ENCODE assay signal across 8 mouse cellular contexts in the genomic region with DNA sequence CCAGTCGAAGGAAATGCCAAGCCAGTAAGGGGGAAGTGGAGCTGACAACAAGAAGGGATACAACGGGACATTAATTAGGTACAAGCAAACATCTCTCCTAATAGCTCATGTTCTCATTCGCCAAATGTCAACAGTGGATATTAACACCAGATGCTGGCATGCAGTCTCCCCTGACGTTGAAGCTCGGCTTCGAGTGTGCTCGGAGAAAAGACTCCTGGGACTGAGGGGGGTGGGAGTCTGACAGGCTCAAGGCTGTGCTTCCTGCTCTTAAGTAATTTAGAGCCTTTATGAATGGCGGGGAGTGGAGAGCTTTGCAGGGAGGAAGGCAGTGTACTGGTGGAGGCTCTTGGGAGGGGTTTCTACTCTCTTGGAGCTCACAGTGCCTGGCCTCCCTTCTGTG.
DNase-seq lines count a peak whose midpoint lies in the region; ATAC-seq and TF ChIP-seq lines count a peak whose summit lies in the region.

No protein-coding gene starts in this region.

- H3K4me2 ChIP-seq in hindbrain, embryonic 12.5 days (replicated peaks), result no peak overlapping the region; the same call in 1 of the 2 replicates
- H3K4me2 ChIP-seq in forebrain, embryonic 12.5 days, result no peak overlapping the region
- no peak overlapping the region for H3K4me2 ChIP-seq in liver, embryonic 11.5 days

- 27% methylated on average over 8 of the region's 8 CpGs for WGBS in hindbrain, embryonic 10.5 days
- 18% methylated on average over 8 of the region's 8 CpGs for WGBS in hindbrain, embryonic 12.5 days
- WGBS in forebrain, embryonic 12.5 days, result 6% methylated on average over 8 of the region's 8 CpGs
- WGBS in liver, embryonic 11.5 days, result 35% methylated on average over 8 of the region's 8 CpGs
- 37% methylated on average over 8 of the region's 8 CpGs for WGBS in thymus, adult 2 months

- no peak for ATAC-seq in hindbrain, embryonic 12.5 days (ENCODE audit: low FRiP score)
- peak; percentile 45 for ATAC-seq in forebrain, embryonic 12.5 days (ENCODE audit: low FRiP score)
- ATAC-seq in liver, embryonic 11.5 days (replicated peaks; ENCODE audit: low FRiP score), result no peak

- no peak for TF ChIP-seq CTCF in thymus, adult 2 months (IDR thresholded peaks at IDR 0.05; ENCODE audit: borderline replicate concordance, control insufficient read depth, extremely low read depth, insufficient read depth, low read length, poor library complexity)

- H3K27ac ChIP-seq in hindbrain, embryonic 10.5 days, result no peak overlapping the region
- H3K27ac ChIP-seq in hindbrain, embryonic 12.5 days, result no peak overlapping the region
- H3K27ac ChIP-seq in forebrain, embryonic 12.5 days, result peak overlapping the region; percentile 31; the same call in 1 of the 2 replicates
- H3K27ac ChIP-seq in liver, embryonic 11.5 days (ENCODE audit: low read depth, low read length), result no peak overlapping the region
- no peak overlapping the region for H3K27ac ChIP-seq in thymus, adult 2 months (ENCODE audit: control insufficient read depth, insufficient read depth, low read length)

- peaks cover 54% of the 10 kb centered on the region for H3K4me1 ChIP-seq in hindbrain, embryonic 10.5 days (replicated peaks)
- H3K4me1 ChIP-seq in hindbrain, embryonic 12.5 days, result peaks cover 42% of the 10 kb centered on the region
- H3K4me1 ChIP-seq in forebrain, embryonic 12.5 days, result peaks cover 49% of the 10 kb centered on the region
- no peaks in the 10 kb centered on the region for H3K4me1 ChIP-seq in liver, embryonic 11.5 days (replicated peaks; ENCODE audit: control insufficient read depth, insufficient read depth, low read length)
- H3K4me1 ChIP-seq in thymus, adult 2 months (replicated peaks; ENCODE audit: control insufficient read depth, insufficient read depth, low read length), result no peaks in the 10 kb centered on the region

- TF ChIP-seq POLR2A in thymus, adult 2 months (IDR thresholded peaks at IDR 0.05; ENCODE audit: control insufficient read depth, extremely low read depth, insufficient read depth, low read length, poor library complexity), result no peak

- no peak overlapping the region for H3K4me3 ChIP-seq in hindbrain, embryonic 10.5 days
- no peak overlapping the region for H3K4me3 ChIP-seq in hindbrain, embryonic 12.5 days
- H3K4me3 ChIP-seq in forebrain, embryonic 12.5 days (replicated peaks), result no peak overlapping the region
- no peak overlapping the region for H3K4me3 ChIP-seq in liver, embryonic 11.5 days (ENCODE audit: low read depth, low read length)
- H3K4me3 ChIP-seq in thymus, adult 2 months (ENCODE audit: control insufficient read depth, insufficient read depth, low read length), result no peak overlapping the region

- H3K27me3 ChIP-seq in hindbrain, embryonic 10.5 days (ENCODE audit: insufficient read depth, poor library complexity, severe bottlenecking), result no peaks in the 10 kb centered on the region; the same call in none of the 2 replicates
- 0 out of 2 replicates have a peak, but pooled peaks cover 2% of the 10 kb centered on the region for H3K27me3 ChIP-seq in hindbrain, embryonic 12.5 days
- peaks cover 18% of the 10 kb centered on the region for H3K27me3 ChIP-seq in forebrain, embryonic 12.5 days
- H3K27me3 ChIP-seq in liver, embryonic 11.5 days (replicated peaks; ENCODE audit: control insufficient read depth, insufficient read depth, low read length), result no peaks in the 10 kb centered on the region
- H3K27me3 ChIP-seq in thymus, adult 2 months (ENCODE audit: control insufficient read depth, insufficient read depth, low read length), result no peaks in the 10 kb centered on the region

- H3K9me3 ChIP-seq in hindbrain, embryonic 10.5 days, result no peaks in the 10 kb centered on the region
- H3K9me3 ChIP-seq in hindbrain, embryonic 12.5 days (replicated peaks), result no peaks in the 10 kb centered on the region
- H3K9me3 ChIP-seq in forebrain, embryonic 12.5 days, result no peaks in the 10 kb centered on the region
- no peaks in the 10 kb centered on the region for H3K9me3 ChIP-seq in liver, embryonic 11.5 days (ENCODE audit: control insufficient read depth, low read length)

- intact Hi-C loops in heart, postnatal 25 days (cut with DNase I), result no loop called here

- H3K36me3 ChIP-seq in hindbrain, embryonic 10.5 days, result no peaks in the 10 kb centered on the region
- H3K36me3 ChIP-seq in hindbrain, embryonic 12.5 days, result no peaks in the 10 kb centered on the region
- H3K36me3 ChIP-seq in forebrain, embryonic 12.5 days (replicated peaks), result no peaks in the 10 kb centered on the region
- H3K36me3 ChIP-seq in liver, embryonic 11.5 days (ENCODE audit: control insufficient read depth, insufficient read depth, low read length), result no peaks in the 10 kb centered on the region
- H3K36me3 ChIP-seq in thymus, adult 2 months (ENCODE audit: control insufficient read depth, insufficient read depth, low read length), result no peaks in the 10 kb centered on the region

- peak; percentile 43 for DNase-seq in hindbrain, embryonic 10.5 days (ENCODE audit: low spot score)
- peak; percentile 36 for DNase-seq in heart, postnatal 25 days (ENCODE audit: low spot score)
- peak; percentile 12 to 34 for DNase-seq in lung, adult 18-20 months
- peak; percentile 35 for DNase-seq in retina, postnatal 1 day
- DNase-seq in liver, embryonic 11.5 days (ENCODE audit: low spot score), result no peak
- no peak for DNase-seq in thymus, adult 2 months

- H3K9ac ChIP-seq in hindbrain, embryonic 12.5 days, result no peak overlapping the region
- no peak overlapping the region for H3K9ac ChIP-seq in forebrain, embryonic 12.5 days
- no peak overlapping the region for H3K9ac ChIP-seq in liver, embryonic 11.5 days (ENCODE audit: low read depth, low read length)

Comparison
In these comparisons a context has a peak if more than half of its experiments do, and no peak if none do; other contexts are left out.
1. DNase-seq: peak in hindbrain, embryonic 10.5 days (single experiment), heart, postnatal 25 days (single experiment), lung, adult 18-20 months (2 of 2) and retina, postnatal 1 day (single experiment); none in liver, embryonic 11.5 days (single experiment) and thymus, adult 2 months (single experiment).